Mouse (Mus musculus) myocyte (in vitro differentiated cells): ENCODE results near the gene Slc23a2. TPM values are rescaled to one million over a fixed set of nuclear protein-coding genes. Genes with fewer than 3 reads are reported as not detected.

Source experiments
- H3K27me3 ChIP-seq: one replicate; pipeline ENCODE4 v1.6.1; 2011; ENCODE audit not compliant: control insufficient read depth, insufficient read depth, insufficient read length
- H3K36me3 ChIP-seq: one replicate; pipeline ENCODE4 v1.6.1; 2011; ENCODE audit not compliant: control insufficient read depth, insufficient read depth
- H3K4me2 ChIP-seq: one replicate; pipeline ENCODE4 v1.6.1; 2011; ENCODE audit warnings: low read depth, control low read depth
- H3K4me3 ChIP-seq: one replicate; pipeline ENCODE4 v1.5.1; 2011; ENCODE audit warnings: mild to moderate bottlenecking, control low read depth, moderate library complexity
- H3K79me2 ChIP-seq: one replicate; pipeline ENCODE4 v1.6.1; 2011; ENCODE audit not compliant: control insufficient read depth, insufficient read depth
- H3ac ChIP-seq: one replicate; pipeline ENCODE4 v1.6.1; 2011; ENCODE audit not compliant: control insufficient read depth, insufficient read length
- CEBPB ChIP-seq: IDR thresholded peaks from 2 replicates; pipeline ENCODE4 v1.6.1; 2011; ENCODE audit warnings: mild to moderate bottlenecking, moderate library complexity; ENCODE audit not compliant: poor library complexity, insufficient read depth, severe bottlenecking
- E2F4 ChIP-seq: IDR thresholded peaks from one replicate; pipeline ENCODE4 v1.6.1; 2011; ENCODE audit warnings: mild to moderate bottlenecking, control low read depth, moderate library complexity; ENCODE audit not compliant: insufficient read depth
- MAX ChIP-seq: IDR thresholded peaks from one replicate; pipeline ENCODE4 v1.6.1; 2011; ENCODE audit warnings: low read depth, mild to moderate bottlenecking, control low read depth
- MYOD1 ChIP-seq, 3 experiments: IDR thresholded peaks; one replicate each; pipeline ENCODE4 v1.6.1; 2011; ENCODE audit warnings: control low read depth in 2 of 3, low read depth in 2 of 3, mild to moderate bottlenecking in 2 of 3, moderate library complexity in 1 of 3; ENCODE audit not compliant: insufficient read length in 2 of 3, control insufficient read depth in 1 of 3
- MYOG ChIP-seq, 3 experiments: IDR thresholded peaks; one replicate each; pipeline ENCODE4 v1.6.1; 2011; ENCODE audit warnings: control low read depth in 2 of 3, low read depth in 2 of 3, mild to moderate bottlenecking in 2 of 3; ENCODE audit not compliant: insufficient read length in 2 of 3, control insufficient read depth in 1 of 3, insufficient read depth in 1 of 3
- POLR2A ChIP-seq: IDR thresholded peaks from one replicate; pipeline ENCODE4 v1.6.1; 2011; ENCODE audit warnings: low read depth, mild to moderate bottlenecking, control low read depth, moderate library complexity; ENCODE audit not compliant: insufficient read length
- POLR2AphosphoS2 ChIP-seq: IDR thresholded peaks from one replicate; pipeline ENCODE4 v1.6.1; 2011; ENCODE audit warnings: low read depth, control low read depth; ENCODE audit not compliant: insufficient read length
- REST ChIP-seq: IDR thresholded peaks from one replicate; pipeline ENCODE4 v1.6.1; 2011; ENCODE audit warnings: mild to moderate bottlenecking, control low read depth, moderate library complexity; ENCODE audit not compliant: insufficient read depth, insufficient read length
- SRF ChIP-seq: IDR thresholded peaks from one replicate; pipeline ENCODE4 v1.6.1; 2011; ENCODE audit warnings: low read depth; ENCODE audit not compliant: control insufficient read depth, insufficient read length
- TCF12 ChIP-seq: IDR thresholded peaks from one replicate; pipeline ENCODE4 v1.6.1; 2011; ENCODE audit warnings: mild to moderate bottlenecking, control low read depth; ENCODE audit not compliant: poor library complexity, insufficient read depth, severe bottlenecking
- TCF3 ChIP-seq: IDR thresholded peaks from one replicate; pipeline ENCODE4 v1.6.1; 2011; ENCODE audit warnings: low read depth, control low read depth; ENCODE audit not compliant: insufficient read length
- USF1 ChIP-seq: IDR thresholded peaks from one replicate; pipeline ENCODE4 v1.6.1; 2011; ENCODE audit warnings: low read depth, mild to moderate bottlenecking, control low read depth, moderate library complexity
- polyA plus RNA-seq: library from polyadenylated mRNA; unstranded; fragments of >200 nt; fragmentation: generic; extraction: Trizol; gene quantifications from one replicate; pipeline ENCODE4 v1.2.1, GENCODE M21; 2012; ENCODE audit warnings: missing spikeins

Gene Slc23a2
- polyA plus RNA-seq, 1 experiment = 14.5 TPM

GRCm38 (mm10) chr2:132028107-132028506 is 116.8 kb downstream of the Slc23a2 start:
- no peaks in the 10 kb centered on the region for H3K27me3 ChIP-seq
- H3K4me3 ChIP-seq = peak overlapping the region; percentile 34
- no peaks in the 10 kb centered on the region for H3K79me2 ChIP-seq
- TF ChIP-seq MAX (no peak), MYOD1 (IDR thresholded peaks at IDR 0.05; ENCODE audit: control insufficient read depth in 1 of 3, insufficient read length in 2 of 3, low read depth in 2 of 3) (no peak), CEBPB (no peak), POLR2A (no peak), TCF12 (no peak), SRF (no peak), REST (no peak), MYOG (IDR thresholded peaks at IDR 0.05; ENCODE audit: control insufficient read depth in 1 of 3, insufficient read depth in 1 of 3, insufficient read length in 2 of 3, low read depth in 2 of 3) (no peak), E2F4 (no peak), USF1 (no peak), TCF3 (no peak), POLR2AphosphoS2 (no peak)
- no peaks in the 10 kb centered on the region for H3K36me3 ChIP-seq
- no peak overlapping the region for H3ac ChIP-seq
- no peak overlapping the region for H3K4me2 ChIP-seq

- H3K79me2 ChIP-seq = no peaks in the 10 kb centered on the region
- no peak overlapping the region for H3K4me2 ChIP-seq
- H3K27me3 ChIP-seq = no peaks in the 10 kb centered on the region
- no peaks in the 10 kb centered on the region for H3K36me3 ChIP-seq
- no peak overlapping the region for H3K4me3 ChIP-seq
- TF ChIP-seq TCF3 (no peak), REST (no peak), E2F4 (no peak)
- no peak overlapping the region for H3ac ChIP-seq
Measured at GRCm38 (mm10) chr2:132027366-132027765, 117.5 kb downstream of the Slc23a2 start.

- TF ChIP-seq MYOG (IDR thresholded peaks at IDR 0.05; ENCODE audit: control insufficient read depth in 1 of 3, insufficient read depth in 1 of 3, insufficient read length in 2 of 3, low read depth in 2 of 3) (peak in 1 of 3 experiments; percentile 34), POLR2A (no peak), MYOD1 (IDR thresholded peaks at IDR 0.05; ENCODE audit: control insufficient read depth in 1 of 3, insufficient read length in 2 of 3, low read depth in 2 of 3) (peak in 2 of 3 experiments; percentile 18 to 51)
- Histone ChIP-seq H3K27me3 (no peaks in the 10 kb centered on the region), H3K4me3 (no peak overlapping the region), H3ac (no peak overlapping the region), H3K36me3 (no peaks in the 10 kb centered on the region), H3K4me2 (no peak overlapping the region), H3K79me2 (no peaks in the 10 kb centered on the region)
Measured at GRCm38 (mm10) chr2:132024028-132024427, 120.9 kb downstream of the Slc23a2 start.

GRCm38 (mm10) chr2:132022621-132023020 is 122.3 kb downstream of the Slc23a2 start:
- H3ac ChIP-seq = no peak overlapping the region
- H3K4me3 ChIP-seq = no peak overlapping the region
- no peak overlapping the region for H3K4me2 ChIP-seq
- no peaks in the 10 kb centered on the region for H3K27me3 ChIP-seq
- TF ChIP-seq TCF3 (no peak), REST (no peak), SRF (no peak), TCF12 (no peak), CEBPB (no peak), POLR2A (no peak), USF1 (no peak), MYOD1 (IDR thresholded peaks at IDR 0.05; ENCODE audit: control insufficient read depth in 1 of 3, insufficient read length in 2 of 3, low read depth in 2 of 3) (no peak), POLR2AphosphoS2 (no peak), E2F4 (no peak)
- H3K79me2 ChIP-seq = no peaks in the 10 kb centered on the region
- no peaks in the 10 kb centered on the region for H3K36me3 ChIP-seq

- no peaks in the 10 kb centered on the region for H3K36me3 ChIP-seq
- H3K4me3 ChIP-seq = no peak overlapping the region
- no peak overlapping the region for H3ac ChIP-seq
- no peak overlapping the region for H3K4me2 ChIP-seq
- no peak for TF ChIP-seq E2F4
- no peak for TF ChIP-seq SRF
- TF ChIP-seq TCF3 = no peak
- no peak for TF ChIP-seq MYOG (IDR thresholded peaks at IDR 0.05; ENCODE audit: control insufficient read depth in 1 of 3, insufficient read depth in 1 of 3, insufficient read length in 2 of 3, low read depth in 2 of 3)
- TF ChIP-seq POLR2A = no peak
- TF ChIP-seq MAX = no peak
- TF ChIP-seq USF1 = no peak
- TF ChIP-seq CEBPB = no peak
- TF ChIP-seq MYOD1 (IDR thresholded peaks at IDR 0.05; ENCODE audit: control insufficient read depth in 1 of 3, insufficient read length in 2 of 3, low read depth in 2 of 3) = no peak
- TF ChIP-seq POLR2AphosphoS2 = no peak
- TF ChIP-seq TCF12 = no peak
- no peak for TF ChIP-seq REST
- H3K79me2 ChIP-seq = no peaks in the 10 kb centered on the region
- no peaks in the 10 kb centered on the region for H3K27me3 ChIP-seq
Measured at GRCm38 (mm10) chr2:132021616-132022015, 123.3 kb downstream of the Slc23a2 start.
